Mouse (Mus musculus) intestine, embryonic 14.5 days (tissue): Measurements from ENCODE around the gene Ccpg1os. TPM values are rescaled to one million over a fixed set of nuclear protein-coding genes. Genes with fewer than 3 reads are reported as not detected.

Source experiments
- ATAC-seq: fragments of 200-750 bp; cut with Nextera tagmentation; replicated peaks from 2 replicates; pipeline ENCODE4 v1.8.0; 2017; ENCODE audit warnings: low read depth, moderate number of reproducible peaks, moderate TSS enrichment, moderate library complexity; ENCODE audit not compliant: low FRiP score, low TSS enrichment
- DNase-seq: peaks from one replicate; pipeline ENCODE4 v3.0.0-alpha.2; 2018; ENCODE audit warnings: low spot score
- H3K27ac ChIP-seq: fragments of 300-500 bp; sonication (generic); 2 replicates; pipeline ENCODE4 v1.5.1; 2014; ENCODE audit warnings: low read depth, mild to moderate bottlenecking, control low read depth
- H3K27me3 ChIP-seq: fragments of 300-500 bp; sonication (generic); replicated peaks from 2 replicates; pipeline ENCODE4 v1.6.1; 2014; ENCODE audit warnings: low read length, control low read depth; ENCODE audit not compliant: control insufficient read depth, insufficient read depth
- H3K36me3 ChIP-seq: fragments of 300-500 bp; sonication (generic); 2 replicates; pipeline ENCODE4 v1.6.1; 2014; ENCODE audit warnings: low read length, control low read depth; ENCODE audit not compliant: control insufficient read depth, insufficient read depth
- H3K4me1 ChIP-seq: fragments of 300-500 bp; sonication (generic); replicated peaks from 2 replicates; pipeline ENCODE4 v1.6.1; 2014; ENCODE audit warnings: low read length, control low read depth, mixed read lengths; ENCODE audit not compliant: control insufficient read depth, insufficient read depth
- H3K4me2 ChIP-seq: fragments of 300-500 bp; sonication (generic); 2 replicates; pipeline ENCODE4 v1.6.1; 2014; ENCODE audit warnings: low read length
- H3K4me3 ChIP-seq: fragments of 300-500 bp; sonication (generic); 2 replicates; pipeline ENCODE4 v1.5.1; 2014; ENCODE audit warnings: low read depth, low read length, control low read depth, mixed read lengths
- H3K9ac ChIP-seq: fragments of 300-500 bp; sonication (generic); 2 replicates; pipeline ENCODE4 v1.6.1; 2014; ENCODE audit warnings: mild to moderate bottlenecking, low read length
- H3K9me3 ChIP-seq: fragments of 300-500 bp; sonication (generic); 2 replicates; pipeline ENCODE4 v1.6.1; 2016; ENCODE audit warnings: low read length, control low read depth; ENCODE audit not compliant: control insufficient read depth
- WGBS: fragments of 180-500 bp; shearing (Covaris S2); extraction: QIAGEN DNeasy Blood & Tissue Kit; methylation state at CpG from one replicate; pipeline ENCODE4 v1.1.7; 2014; 5-methylcytosine and 5-hydroxymethylcytosine counted together
- polyA plus RNA-seq: library from polyadenylated mRNA; unstranded; fragments of >200 nt; fragmentation: Nextera tagmentation; extraction: Ambion mirVana; gene quantifications from 2 replicates; pipeline ENCODE4 v1.2.1, GENCODE M21; 2014

The Ccpg1os gene
- polyA plus RNA-seq, 1 experiment from 2014 or later: 11.1 TPM

DNA sequence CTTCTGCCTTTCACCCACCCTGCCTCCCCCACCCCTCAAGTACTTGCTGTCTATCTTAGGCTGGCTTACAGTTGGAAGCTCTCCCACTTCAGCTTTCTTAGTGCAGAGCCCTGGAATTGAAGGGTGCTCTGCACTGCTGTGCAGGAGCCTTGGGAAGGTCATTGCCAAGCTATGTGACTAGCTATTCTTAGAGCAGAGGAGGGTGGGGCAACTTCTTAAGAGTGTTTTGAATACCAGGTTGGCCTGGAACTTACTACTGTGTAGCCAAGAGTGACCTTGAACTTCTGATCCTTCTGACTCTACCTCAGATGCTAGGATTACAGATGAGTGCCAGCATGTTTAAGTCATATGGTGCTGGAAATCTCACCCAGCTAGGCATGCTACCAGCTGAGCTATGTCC lies 11.0 kb upstream of the Ccpg1os start:
- H3K9ac ChIP-seq: no peak overlapping the region
- H3K4me2 ChIP-seq: no peak overlapping the region
- DNase-seq: no peak
- H3K27ac ChIP-seq: no peak overlapping the region
- no peaks in the 10 kb centered on the region for H3K36me3 ChIP-seq
- H3K4me3 ChIP-seq: no peak overlapping the region
- no peaks in the 10 kb centered on the region for H3K27me3 ChIP-seq
- no peak for ATAC-seq
- H3K9me3 ChIP-seq: no peaks in the 10 kb centered on the region
- H3K4me1 ChIP-seq: no peaks in the 10 kb centered on the region

DNA sequence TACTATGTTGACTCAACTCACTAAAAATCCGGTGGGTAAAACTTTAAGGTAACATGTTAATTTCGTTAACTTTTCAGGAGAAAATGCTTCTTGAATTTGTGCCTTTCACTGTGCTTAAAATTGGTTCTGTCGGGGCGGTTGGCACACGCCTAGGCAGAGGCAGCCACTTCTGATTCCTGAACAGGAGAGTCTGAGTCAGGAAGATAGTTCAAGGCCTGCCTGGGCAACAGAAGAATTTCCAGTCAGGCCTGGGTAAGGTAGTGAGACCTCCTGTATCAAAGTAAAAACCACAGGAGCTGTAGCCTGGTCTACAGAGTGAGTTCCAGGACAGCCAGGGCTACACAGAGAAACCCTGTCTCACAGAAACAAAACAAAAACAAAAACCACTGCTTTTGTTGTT lies 7.4 kb upstream of the Ccpg1os start:
- no peaks in the 10 kb centered on the region for H3K27me3 ChIP-seq
- H3K36me3 ChIP-seq: no peaks in the 10 kb centered on the region
- H3K4me2 ChIP-seq: no peak overlapping the region
- ATAC-seq (no peak), DNase-seq (no peak)
- H3K9me3 ChIP-seq: no peaks in the 10 kb centered on the region
- no peak overlapping the region for H3K9ac ChIP-seq
- no peak overlapping the region for H3K27ac ChIP-seq
- WGBS: 88% methylated on average over 5 of the region's 5 CpGs
- no peaks in the 10 kb centered on the region for H3K4me1 ChIP-seq
- H3K4me3 ChIP-seq: no peak overlapping the region

- Histone ChIP-seq H3K36me3 (no peaks in the 10 kb centered on the region), H3K27me3 (no peaks in the 10 kb centered on the region), H3K4me3 (no peak overlapping the region), H3K9me3 (no peaks in the 10 kb centered on the region), H3K4me2 (no peak overlapping the region), H3K9ac (no peak overlapping the region), H3K4me1 (no peaks in the 10 kb centered on the region; the same call in 1 of the 2 replicates), H3K27ac (no peak overlapping the region)
- DNase-seq (no peak), ATAC-seq (no peak)
- WGBS: 91% methylated on average over 2 of the region's 2 CpGs
These were observed 6.2 kb upstream of the Ccpg1os start for GRCm38 (mm10) chr9:72991420-72991819.

DNA sequence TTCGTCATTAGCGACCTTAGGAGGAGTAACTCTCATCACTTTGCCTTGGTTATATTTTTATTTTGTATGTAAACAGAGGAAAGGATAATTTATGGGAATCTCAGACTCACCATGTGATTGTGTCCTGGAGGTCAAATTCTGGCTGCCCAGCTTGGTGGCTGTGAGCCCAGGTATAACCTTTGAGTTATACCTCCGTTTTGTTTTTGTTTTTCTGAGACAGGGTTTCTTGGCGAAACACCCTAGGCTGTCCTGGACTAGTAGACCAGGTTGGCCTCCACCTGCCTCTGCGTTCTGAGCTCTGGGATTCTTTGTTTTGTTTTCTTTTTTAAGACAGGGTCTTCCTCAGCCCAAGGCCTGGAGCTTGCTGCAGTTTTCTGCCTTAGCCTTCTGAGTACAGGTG lies 3.5 kb upstream of the Ccpg1os start:
- peaks cover 6% of the 10 kb centered on the region; the same call in 1 of the 2 replicates for H3K4me1 ChIP-seq
- H3K27ac ChIP-seq: no peak overlapping the region
- DNase-seq (no peak), ATAC-seq (no peak)
- H3K27me3 ChIP-seq: no peaks in the 10 kb centered on the region
- H3K4me2 ChIP-seq: no peak overlapping the region
- no peak overlapping the region for H3K9ac ChIP-seq
- no peaks in the 10 kb centered on the region for H3K9me3 ChIP-seq
- H3K4me3 ChIP-seq: no peak overlapping the region
- 80% methylated on average over 5 of the region's 5 CpGs for WGBS
- no peaks in the 10 kb centered on the region for H3K36me3 ChIP-seq

GRCm38 (mm10) chr9:72987703-72988102 lies 2.5 kb upstream of the Ccpg1os start:
- H3K4me3 ChIP-seq: no peak overlapping the region
- WGBS: 80% methylated on average over 3 of the region's 3 CpGs

DNA sequence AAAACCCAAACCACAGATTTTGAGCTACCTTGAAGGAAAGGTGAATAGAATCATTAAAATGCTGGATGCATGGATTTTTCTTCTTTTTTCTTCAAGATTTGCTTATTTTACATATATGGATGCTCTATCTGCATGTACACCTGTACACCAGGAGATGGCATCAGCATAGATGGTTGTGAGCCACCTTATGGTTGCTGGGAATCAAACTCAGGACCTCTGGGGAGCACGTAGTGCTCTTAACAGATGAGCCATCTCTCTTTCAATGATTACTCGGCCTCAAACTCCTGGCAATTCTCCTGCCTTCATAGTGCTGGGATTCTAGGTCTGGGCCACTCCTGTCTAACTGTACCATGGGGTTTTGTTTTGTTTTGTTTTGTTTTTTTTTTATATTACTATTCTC lies 2.1 kb downstream of the Ccpg1os start:
- no peak for ATAC-seq
- 68% methylated on average over 2 of the region's 2 CpGs for WGBS
- H3K27me3 ChIP-seq: no peaks in the 10 kb centered on the region

More at GRCm38 (mm10) chr9:72987703-72988102, 2.5 kb upstream of the Ccpg1os start:
- H3K9me3 ChIP-seq: no peaks in the 10 kb centered on the region
- no peaks in the 10 kb centered on the region for H3K36me3 ChIP-seq
- ATAC-seq (no peak), DNase-seq (no peak)
- H3K4me1 ChIP-seq: peaks cover 6% of the 10 kb centered on the region; the same call in 1 of the 2 replicates
- no peak overlapping the region for H3K4me2 ChIP-seq
- no peak overlapping the region for H3K9ac ChIP-seq
- H3K27ac ChIP-seq: no peak overlapping the region
- no peaks in the 10 kb centered on the region for H3K27me3 ChIP-seq

GRCm38 (mm10) chr9:72975242-72975641 lies 9.9 kb downstream of the Ccpg1os start:
- Histone ChIP-seq H3K27ac (no peak overlapping the region), H3K4me2 (no peak overlapping the region), H3K36me3 (no peaks in the 10 kb centered on the region), H3K9me3 (no peaks in the 10 kb centered on the region), H3K9ac (no peak overlapping the region), H3K4me3 (no peak overlapping the region), H3K27me3 (no peaks in the 10 kb centered on the region), H3K4me1 (no peaks in the 10 kb centered on the region)
- DNase-seq (no peak), ATAC-seq (no peak)
- 89% methylated on average over 1 of the region's 1 CpGs for WGBS

More for the DNA sequence above, 2.1 kb downstream of the Ccpg1os start:
- H3K4me1 ChIP-seq: peaks cover 6% of the 10 kb centered on the region; the same call in 1 of the 2 replicates
- H3K27ac ChIP-seq: no peak overlapping the region
- H3K9ac ChIP-seq: no peak overlapping the region
- H3K36me3 ChIP-seq: no peaks in the 10 kb centered on the region
- H3K4me3 ChIP-seq: no peak overlapping the region
- no peak overlapping the region for H3K4me2 ChIP-seq
- no peaks in the 10 kb centered on the region for H3K9me3 ChIP-seq
- DNase-seq: no peak

- Histone ChIP-seq H3K4me1 (no peaks in the 10 kb centered on the region), H3K9me3 (no peaks in the 10 kb centered on the region), H3K27ac (no peak overlapping the region), H3K9ac (no peak overlapping the region), H3K4me2 (no peak overlapping the region), H3K36me3 (no peaks in the 10 kb centered on the region), H3K27me3 (no peaks in the 10 kb centered on the region), H3K4me3 (no peak overlapping the region)
- 87% methylated on average over 5 of the region's 5 CpGs for WGBS
- DNase-seq: no peak
- no peak for ATAC-seq
These were observed 10.4 kb downstream of the Ccpg1os start for GRCm38 (mm10) chr9:72974734-72975133.

- ATAC-seq: no peak
- DNase-seq: no peak
- no peak overlapping the region for H3K9ac ChIP-seq
- no peak overlapping the region for H3K4me3 ChIP-seq
- H3K9me3 ChIP-seq: no peaks in the 10 kb centered on the region
- no peak overlapping the region for H3K27ac ChIP-seq
- no peaks in the 10 kb centered on the region for H3K36me3 ChIP-seq
- H3K27me3 ChIP-seq: no peaks in the 10 kb centered on the region
- no peaks in the 10 kb centered on the region for H3K4me1 ChIP-seq
- H3K4me2 ChIP-seq: no peak overlapping the region
These were observed 12.2 kb downstream of the Ccpg1os start for GRCm38 (mm10) chr9:72972984-72973383.
